Mouse (Mus musculus): Measurements from ENCODE around the gene Lemd1. TPM values are rescaled to one million over a fixed set of nuclear protein-coding genes. Genes with fewer than 3 reads are reported as not detected.

Gene Lemd1
- total and polyA plus RNA-seq, 2 experiments from 2014 or later, result 13.3 to 14.7 TPM

DNA sequence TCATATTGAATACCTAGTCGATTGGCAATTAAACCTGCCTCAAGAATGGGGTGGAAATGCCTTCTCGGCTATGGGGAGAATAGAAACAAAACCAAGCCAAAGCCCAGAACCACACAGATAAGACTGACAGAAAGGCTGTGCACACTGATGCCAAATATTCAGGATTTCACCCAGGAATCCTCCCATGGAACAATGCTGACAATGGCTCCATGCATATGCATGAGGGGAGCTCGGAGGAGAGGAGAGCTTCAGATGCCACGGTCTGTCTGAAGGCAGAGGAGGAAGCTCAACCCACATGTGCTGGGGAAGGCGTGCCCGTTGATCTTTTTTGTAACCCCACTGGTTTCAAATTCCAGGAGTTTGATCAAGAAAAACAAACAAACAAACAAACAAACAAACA lies 30.9 kb downstream of the Lemd1 start:
- Histone ChIP-seq H3K4me1 (ENCODE audit: insufficient read depth) (peaks cover 16% of the 10 kb centered on the region; the same call in 1 of the 2 replicates), H3K27me3 (ENCODE audit: insufficient read depth, low read length) (no peaks in the 10 kb centered on the region), H3K27ac (ENCODE audit: low read depth, low read length) (peak overlapping the region; percentile 73), H3K4me2 (ENCODE audit: low read depth) (peak overlapping the region; percentile 2; the same call in 1 of the 2 replicates), H3K36me3 (ENCODE audit: insufficient read depth) (no peaks in the 10 kb centered on the region), H3K9ac (no peak overlapping the region), H3K4me3 (ENCODE audit: low read depth, low read length) (no peak overlapping the region), H3K9me3 (ENCODE audit: low read length) (no peaks in the 10 kb centered on the region)
- 7% methylated on average over 6 of the region's 6 CpGs for WGBS
- ATAC-seq, result peak; percentile 95
- TF ChIP-seq CTCF (IDR thresholded peaks at IDR 0.05; ENCODE audit: low read depth), result no peak
- peak; percentile 73 for DNase-seq

DNA sequence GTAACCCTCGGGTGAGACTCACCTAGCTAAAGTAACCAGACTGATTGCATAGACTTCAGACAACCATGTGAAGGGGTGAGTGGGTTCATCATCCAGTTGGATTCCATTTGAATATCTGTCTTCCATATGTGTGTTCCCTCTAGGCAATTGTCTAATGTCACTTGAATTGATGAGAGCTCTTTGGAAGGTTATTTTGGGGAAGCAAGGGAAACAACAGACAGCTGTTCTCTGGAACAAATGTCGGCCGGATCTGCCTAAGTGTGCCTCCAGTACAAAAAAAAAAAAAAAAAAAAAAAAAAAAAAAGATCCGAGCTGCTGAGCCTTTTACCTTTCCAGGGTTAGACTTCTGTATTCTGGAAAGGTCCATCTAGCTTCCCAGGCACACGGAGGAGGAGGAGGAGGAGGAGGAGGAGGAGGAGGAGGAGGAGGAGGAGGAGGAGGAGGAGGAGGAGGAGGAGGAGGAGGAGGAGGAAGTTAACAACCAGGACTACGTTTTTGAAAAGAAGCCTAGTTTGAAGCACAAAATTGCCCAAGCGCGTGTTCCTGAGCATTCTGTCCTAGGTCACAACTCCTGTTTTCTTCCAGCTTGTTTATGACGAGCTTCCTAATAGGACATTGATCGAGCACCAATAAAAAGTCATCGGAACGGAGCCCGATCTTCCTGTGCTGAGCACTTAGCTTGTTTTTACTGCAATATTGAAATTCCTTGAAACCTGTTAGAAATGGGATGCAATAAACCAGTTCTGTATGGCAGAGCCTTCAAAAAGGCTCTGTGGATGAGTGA lies 35.3 kb downstream of the Lemd1 start:
- Histone ChIP-seq H3K36me3 (ENCODE audit: insufficient read depth) (no peaks in the 10 kb centered on the region), H3K27ac (ENCODE audit: low read depth, low read length) (no peak overlapping the region), H3K4me2 (ENCODE audit: low read depth) (no peak overlapping the region), H3K9ac (no peak overlapping the region), H3K9me3 (ENCODE audit: low read length) (no peaks in the 10 kb centered on the region), H3K4me3 (ENCODE audit: low read depth, low read length) (no peak overlapping the region), H3K27me3 (ENCODE audit: insufficient read depth, low read length) (no peaks in the 10 kb centered on the region), H3K4me1 (ENCODE audit: insufficient read depth) (peaks cover 15% of the 10 kb centered on the region; the same call in 1 of the 2 replicates)
- no peak for TF ChIP-seq CTCF (IDR thresholded peaks at IDR 0.05; ENCODE audit: low read depth)
- DNase-seq, result no peak
- WGBS, result 80% methylated on average over 12 of the region's 13 CpGs
- ATAC-seq, result no peak

DNA sequence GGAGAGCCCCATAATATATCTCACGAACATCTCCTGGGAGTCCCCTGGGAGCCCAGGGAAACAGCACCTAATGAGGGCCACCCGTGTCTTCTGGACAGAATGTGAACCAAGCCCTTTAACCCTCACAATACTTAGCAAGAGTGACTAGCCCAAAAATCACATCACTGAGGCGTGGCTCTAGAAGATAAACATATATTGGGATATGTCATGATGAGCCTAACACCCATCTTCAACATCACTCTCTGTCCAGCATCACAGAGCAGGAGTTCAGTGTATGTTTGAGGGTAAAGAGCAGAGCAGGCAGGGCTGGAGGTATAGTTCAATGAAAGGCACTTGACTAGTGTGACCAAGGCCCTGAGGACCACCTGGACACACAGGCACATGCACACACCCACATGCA lies 38.4 kb downstream of the Lemd1 start, which contains the start of gene Gm10188:
Gene Gm10188 (minus strand): TSS at position 101 of the 400 bp plus-strand sequence.
- Histone ChIP-seq H3K27ac (ENCODE audit: low read depth, low read length) (no peak within 1 kb of the TSS), H3K4me2 (ENCODE audit: low read depth) (no peak within 1 kb of the TSS), H3K4me1 (ENCODE audit: insufficient read depth) (no peaks in the 10 kb centered on the region), H3K27me3 (ENCODE audit: insufficient read depth, low read length) (no peaks in the 10 kb centered on the region), H3K36me3 (ENCODE audit: insufficient read depth) (no peaks in the 10 kb centered on the region), H3K9me3 (ENCODE audit: low read length) (no peaks in the 10 kb centered on the region), H3K4me3 (ENCODE audit: low read depth, low read length) (no peak within 1 kb of the TSS), H3K9ac (no peak within 1 kb of the TSS)
- TF ChIP-seq CTCF (IDR thresholded peaks at IDR 0.05; ENCODE audit: low read depth), result no peak
- DNase-seq (no peak), ATAC-seq (no peak)
- 88% methylated on average over 3 of the region's 3 CpGs for WGBS

DNA sequence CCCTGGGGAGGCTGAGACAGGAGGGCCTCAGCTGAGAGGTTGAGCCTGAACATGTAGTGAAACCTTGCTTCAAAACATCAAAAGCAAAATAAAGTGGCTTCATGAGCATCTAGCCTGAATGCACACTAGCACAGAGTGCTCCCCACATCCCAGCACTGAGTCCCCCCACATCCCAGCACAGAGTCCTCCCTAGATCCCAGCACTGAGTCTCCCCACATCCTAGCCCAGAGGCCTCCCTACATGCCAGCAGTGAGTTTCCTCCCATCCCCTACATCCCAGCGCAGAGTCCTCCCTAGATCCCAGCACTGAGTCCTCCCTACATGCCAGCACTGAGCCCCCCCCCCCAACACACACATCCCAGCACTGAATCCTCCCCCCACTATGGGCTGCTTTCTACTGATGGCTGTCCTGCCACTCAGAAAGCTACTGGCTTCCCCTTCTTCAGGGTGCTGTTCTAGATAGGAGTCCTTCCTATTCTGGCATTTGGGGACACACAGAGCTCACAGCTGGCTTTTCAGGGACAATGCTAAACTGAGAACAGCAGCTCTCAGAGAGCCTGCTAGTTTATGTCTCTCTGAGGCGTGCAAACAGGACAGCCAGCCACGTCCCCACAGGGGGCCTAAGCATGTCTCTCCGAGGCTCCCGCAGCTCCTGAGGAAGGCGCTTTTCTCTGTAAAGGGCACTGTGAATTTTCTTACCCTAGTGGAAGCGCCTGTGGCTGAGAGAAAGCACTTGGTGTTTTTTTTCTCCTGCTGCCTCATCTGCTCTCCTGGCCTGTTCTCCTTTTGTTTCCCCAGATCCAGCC lies 40.4 kb downstream of the Lemd1 start:
- 0 out of 2 replicates have a peak overlapping the region, but pooled peaks have one; percentile 7 for H3K9ac ChIP-seq
- ATAC-seq (peak; percentile 21; the same call in 1 of the 2 replicates), DNase-seq (no peak)
- TF ChIP-seq CTCF (IDR thresholded peaks at IDR 0.05; ENCODE audit: low read depth), result no peak
- WGBS, result 31% methylated on average over 7 of the region's 7 CpGs
- no peaks in the 10 kb centered on the region for H3K4me1 ChIP-seq (ENCODE audit: insufficient read depth)
- H3K36me3 ChIP-seq (ENCODE audit: insufficient read depth), result no peaks in the 10 kb centered on the region
- no peak overlapping the region for H3K4me3 ChIP-seq (ENCODE audit: low read depth, low read length)
- no peak overlapping the region for H3K4me2 ChIP-seq (ENCODE audit: low read depth)
- no peaks in the 10 kb centered on the region for H3K27me3 ChIP-seq (ENCODE audit: insufficient read depth, low read length)
- no peaks in the 10 kb centered on the region for H3K9me3 ChIP-seq (ENCODE audit: low read length)
- H3K27ac ChIP-seq (ENCODE audit: low read depth, low read length), result 0 out of 2 replicates have a peak overlapping the region, but pooled peaks have one; percentile 21

DNA sequence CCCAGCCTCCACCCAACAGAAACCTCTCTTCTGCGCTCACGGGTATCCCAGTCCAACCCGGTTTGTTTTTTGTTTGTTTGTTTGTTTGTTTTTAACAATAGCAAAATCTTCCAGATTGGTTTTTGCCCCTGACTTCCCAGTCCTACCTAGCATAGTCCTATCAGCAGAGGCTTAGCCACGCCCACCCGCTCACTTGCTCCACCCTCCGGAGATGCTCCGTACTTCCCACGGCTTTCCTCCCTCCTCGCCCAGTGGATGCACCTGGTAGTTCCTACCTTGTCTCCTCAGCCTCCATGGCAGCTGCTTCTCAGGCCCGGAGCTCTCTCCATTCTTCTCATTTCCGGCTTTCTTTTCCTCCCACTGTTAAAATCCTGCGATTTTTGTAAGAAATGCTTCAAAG lies 42.3 kb downstream of the Lemd1 start:
- peak; percentile 54 for TF ChIP-seq CTCF (IDR thresholded peaks at IDR 0.05; ENCODE audit: low read depth)
- WGBS, result 23% methylated on average over 12 of the region's 12 CpGs
- Histone ChIP-seq H3K9me3 (ENCODE audit: low read length) (no peaks in the 10 kb centered on the region), H3K4me2 (ENCODE audit: low read depth) (no peak overlapping the region), H3K27me3 (ENCODE audit: insufficient read depth, low read length) (no peaks in the 10 kb centered on the region), H3K36me3 (ENCODE audit: insufficient read depth) (no peaks in the 10 kb centered on the region), H3K4me3 (ENCODE audit: low read depth, low read length) (no peak overlapping the region), H3K4me1 (ENCODE audit: insufficient read depth) (no peaks in the 10 kb centered on the region), H3K27ac (ENCODE audit: low read depth, low read length) (no peak overlapping the region), H3K9ac (no peak overlapping the region)
- ATAC-seq (peak; percentile 74), DNase-seq (no peak)

DNA sequence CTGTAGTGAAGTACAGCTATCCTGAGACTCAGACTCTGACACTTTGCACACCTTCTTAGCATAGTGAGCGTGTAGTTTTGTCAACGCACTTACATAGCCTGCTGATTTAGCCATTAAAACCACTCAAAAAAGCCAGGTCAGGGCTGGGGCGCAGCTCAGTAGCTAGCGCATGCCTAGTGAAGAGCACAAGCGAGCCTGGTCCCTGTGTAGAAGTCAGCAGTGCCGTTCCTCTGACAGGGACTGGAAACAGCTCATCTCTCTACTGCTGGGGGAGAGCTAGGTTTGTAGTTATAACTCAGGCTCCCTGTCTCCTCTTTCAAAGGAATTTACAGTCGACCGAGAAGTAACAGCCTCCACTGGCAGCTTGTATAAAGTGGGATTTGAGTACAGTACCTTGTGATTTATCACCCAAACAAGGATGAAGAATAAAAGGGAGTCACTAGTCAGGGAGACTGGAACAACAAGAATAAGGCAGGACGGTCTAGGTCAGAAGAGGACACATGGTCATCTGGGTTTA lies 43.6 kb downstream of the Lemd1 start:
- H3K4me2 ChIP-seq (ENCODE audit: low read depth), result no peak overlapping the region
- H3K9me3 ChIP-seq (ENCODE audit: low read length), result no peaks in the 10 kb centered on the region
- H3K4me3 ChIP-seq (ENCODE audit: low read depth, low read length), result no peak overlapping the region
- no peak for TF ChIP-seq CTCF (IDR thresholded peaks at IDR 0.05; ENCODE audit: low read depth)
- no peaks in the 10 kb centered on the region for H3K4me1 ChIP-seq (ENCODE audit: insufficient read depth)
- ATAC-seq, result no peak
- WGBS, result 74% methylated on average over 9 of the region's 9 CpGs
- DNase-seq, result no peak
- no peaks in the 10 kb centered on the region for H3K27me3 ChIP-seq (ENCODE audit: insufficient read depth, low read length)
- no peaks in the 10 kb centered on the region for H3K36me3 ChIP-seq (ENCODE audit: insufficient read depth)
- H3K27ac ChIP-seq (ENCODE audit: low read depth, low read length), result no peak overlapping the region
- no peak overlapping the region for H3K9ac ChIP-seq
